Mouse (Mus musculus): ENCODE measurements around the gene Adk.

Adk gene

GRCm38 (mm10) chr14:21348611-21349260, 296.4 kb downstream of the Adk start:
- no peak for DNase-seq (ENCODE audit: low spot score)

DNA sequence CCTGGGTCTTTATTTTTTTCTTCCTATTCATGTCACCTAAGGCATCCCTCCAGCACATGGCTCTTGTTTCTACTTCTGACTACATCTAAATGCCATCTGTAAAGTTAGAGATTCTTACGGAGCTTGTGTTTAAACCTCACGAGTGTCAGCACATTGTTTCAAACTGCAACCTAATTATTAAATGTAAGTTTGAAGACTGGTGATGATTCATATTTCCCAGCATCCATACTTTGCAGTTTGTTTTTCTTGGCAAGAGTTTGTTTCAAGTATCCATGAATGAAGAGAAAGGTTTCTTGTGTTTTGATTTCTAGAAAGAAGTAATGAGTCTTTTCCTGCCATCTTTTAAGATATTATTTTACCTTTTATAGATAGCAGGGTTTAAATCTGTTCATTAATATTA, 299.3 kb downstream of the Adk start:
- no peak for DNase-seq (ENCODE audit: low spot score)

DNA sequence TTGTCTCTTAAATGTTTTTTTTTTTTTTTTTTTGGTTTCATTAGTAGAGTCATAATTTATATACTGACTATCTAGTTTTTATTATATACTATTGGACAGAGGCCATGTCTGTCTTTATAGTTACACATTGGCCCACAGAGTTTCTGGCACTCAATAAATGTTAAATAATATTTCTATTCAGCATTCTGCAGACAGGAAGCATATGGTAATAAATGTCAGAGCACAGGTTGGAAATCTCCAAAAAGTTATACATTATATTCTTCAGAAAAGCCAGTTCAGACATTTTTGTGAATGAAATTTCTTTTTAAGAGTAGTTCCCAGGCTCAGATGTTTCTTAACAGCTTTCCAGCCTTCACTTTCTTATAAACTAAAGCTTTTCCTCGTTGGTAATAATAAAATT, 303.9 kb downstream of the Adk start:
- DNase-seq (ENCODE audit: low spot score): no peak

DNA sequence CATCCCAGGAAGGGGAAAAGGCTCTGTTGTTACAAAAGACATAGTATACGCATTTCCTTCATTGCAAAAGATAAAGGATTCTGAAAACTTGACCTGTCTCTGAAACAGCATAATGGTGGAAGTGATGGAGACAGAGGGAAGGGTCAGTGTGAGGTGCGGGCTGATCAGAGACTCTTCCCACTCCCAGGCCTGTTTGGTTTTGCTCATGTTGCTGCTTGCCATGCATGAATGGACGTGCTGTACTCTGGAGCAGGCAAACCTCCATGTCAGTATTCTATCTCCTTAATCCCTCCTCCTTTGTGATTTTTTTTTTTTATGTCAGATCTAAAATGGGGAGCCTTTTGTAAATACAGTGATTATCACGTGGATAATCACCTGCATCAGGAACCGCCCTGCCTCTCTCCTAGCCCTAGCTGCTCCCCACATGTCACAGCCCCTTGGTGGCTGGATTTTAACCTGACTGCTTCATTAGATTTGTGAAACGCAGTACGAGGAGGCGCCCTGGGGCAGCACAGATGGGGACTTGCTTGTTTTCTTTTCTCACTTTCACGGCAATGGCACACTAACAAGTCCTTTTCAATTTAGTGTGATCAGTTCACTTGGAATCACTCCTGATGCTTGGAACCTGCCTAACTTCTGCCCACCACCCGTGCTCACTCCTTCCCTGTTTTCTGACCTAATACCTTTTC, 307.0 kb downstream of the Adk start:
- peak; percentile 10 for DNase-seq (ENCODE audit: low spot score)

DNA sequence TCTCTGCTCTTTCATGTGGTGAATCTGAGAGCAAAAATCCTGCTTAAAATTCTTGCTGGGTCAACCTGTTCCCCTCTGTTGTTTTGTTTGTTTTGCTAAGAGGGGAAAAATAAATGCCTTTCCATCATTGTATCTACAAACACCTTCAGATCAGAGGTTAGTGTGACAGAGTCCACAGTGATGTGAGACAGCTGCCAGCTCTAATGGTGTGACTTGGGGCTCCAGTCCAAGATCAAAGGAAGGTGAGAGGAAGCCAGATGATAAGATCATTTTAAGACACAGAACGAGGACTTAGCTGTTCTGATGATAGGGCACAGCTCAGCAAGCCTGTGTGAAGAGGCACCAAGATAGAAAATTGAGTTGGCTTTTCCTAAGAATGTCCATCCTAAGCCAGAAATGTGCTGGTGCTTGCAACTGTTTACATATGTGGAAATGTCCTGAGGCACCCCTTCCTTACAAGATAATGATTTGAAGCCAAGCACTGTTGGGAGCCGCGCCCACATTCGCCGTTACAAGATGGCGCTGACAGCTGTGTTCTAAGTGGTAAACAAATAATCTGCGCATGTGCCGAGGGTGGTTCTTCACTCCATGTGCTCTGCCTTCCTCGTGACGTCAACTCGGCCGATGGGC, 307.6 kb downstream of the Adk start:
- DNase-seq (ENCODE audit: low spot score): no peak

- no peak for DNase-seq (ENCODE audit: low spot score)
These were observed 314.7 kb downstream of the Adk start for GRCm38 (mm10) chr14:21367095-21367494.

- no peak for DNase-seq (ENCODE audit: low spot score)
These were observed 316.2 kb downstream of the Adk start for GRCm38 (mm10) chr14:21368622-21369021.

GRCm38 (mm10) chr14:21369127-21369526, 316.8 kb downstream of the Adk start:
- peak; percentile 73 for DNase-seq (ENCODE audit: low spot score)

- DNase-seq (ENCODE audit: low spot score): no peak
These were observed 319.6 kb downstream of the Adk start for GRCm38 (mm10) chr14:21371946-21372345.

DNA sequence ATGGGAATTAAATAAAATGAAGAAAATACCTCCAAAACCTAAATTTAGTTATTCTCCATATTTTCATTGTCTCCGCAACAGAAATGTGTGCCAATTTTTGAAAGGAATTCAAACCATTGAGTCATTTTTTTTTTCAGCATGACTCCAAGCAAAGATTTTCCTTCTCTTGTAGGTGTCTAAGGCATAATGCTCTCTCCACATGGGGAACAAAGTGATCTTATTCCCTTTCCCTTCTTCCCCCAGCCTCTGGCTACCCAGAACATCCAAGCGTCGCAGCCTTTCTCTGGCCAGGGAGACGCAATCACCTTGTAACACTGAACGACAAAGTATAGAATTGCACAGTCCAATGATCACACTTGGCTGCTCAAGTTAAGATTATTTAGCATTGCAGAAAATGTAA, 320.3 kb downstream of the Adk start:
- no peak for DNase-seq (ENCODE audit: low spot score)

GRCm38 (mm10) chr14:21383701-21384428, 331.5 kb downstream of the Adk start:
- no peak for DNase-seq (ENCODE audit: low spot score)

- DNase-seq (ENCODE audit: low spot score): no peak
These were observed 347.1 kb downstream of the Adk start for GRCm38 (mm10) chr14:21399506-21399905.

DNA sequence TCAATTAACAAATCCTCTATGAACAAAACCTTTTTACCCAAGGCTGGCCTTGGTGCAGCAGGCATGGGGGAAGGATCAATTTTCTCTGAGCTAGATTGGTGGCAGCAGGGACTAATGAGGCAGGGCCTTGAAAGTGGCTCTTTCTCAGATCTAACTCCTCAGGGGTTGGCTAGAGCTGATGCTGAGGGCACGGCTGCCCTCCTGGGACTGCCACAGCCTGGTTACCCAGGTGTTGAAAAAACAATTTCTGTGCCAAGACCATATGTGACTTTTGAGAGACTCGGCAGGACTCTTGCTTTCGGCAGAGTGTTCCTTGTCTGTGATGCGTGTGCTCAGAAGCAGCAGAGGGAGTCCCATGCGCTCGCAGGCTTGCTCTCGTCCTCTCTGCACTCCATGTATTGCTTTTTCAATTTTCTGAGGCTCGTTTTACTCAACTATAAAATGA, 349.8 kb downstream of the Adk start:
- DNase-seq (ENCODE audit: low spot score): peak; percentile 34

DNA sequence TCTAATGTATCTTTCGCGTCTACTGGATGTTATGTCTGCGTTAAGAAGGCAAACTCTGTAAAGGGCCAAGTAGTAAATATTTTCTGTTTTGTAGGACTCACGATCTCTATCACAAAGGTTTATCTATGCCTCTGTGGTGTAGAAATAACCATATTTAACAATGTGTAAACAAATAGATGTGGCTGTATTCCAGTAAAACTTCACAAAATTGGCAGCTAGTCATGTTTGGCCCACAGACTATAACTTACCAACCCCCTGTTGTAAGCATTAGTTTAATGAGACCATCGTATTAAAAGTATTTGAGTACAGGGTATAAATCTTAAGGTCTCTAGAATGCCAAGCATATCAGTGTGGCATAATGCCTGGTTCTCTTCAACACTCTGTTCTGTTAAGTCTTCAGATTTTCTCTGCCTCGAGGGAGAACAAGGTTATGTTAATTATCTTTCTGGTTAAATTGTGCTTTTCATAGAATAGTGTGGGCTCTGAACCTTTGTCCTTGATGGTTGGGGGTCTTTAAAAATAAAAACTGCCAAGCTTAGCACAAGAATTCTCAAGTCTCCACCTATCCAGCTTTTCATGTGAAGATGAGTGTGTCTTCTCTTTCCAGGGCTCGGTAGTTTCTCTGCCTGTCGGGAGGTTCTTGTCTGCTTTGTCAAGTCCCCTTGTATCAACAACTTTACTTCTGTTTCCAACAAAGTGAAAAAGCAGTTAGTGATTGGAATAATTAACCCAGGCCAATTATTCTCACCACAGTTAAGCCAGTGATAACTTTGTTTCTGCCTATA, 350.4 kb downstream of the Adk start:
- no peak for DNase-seq (ENCODE audit: low spot score)

- DNase-seq (ENCODE audit: low spot score): no peak
These were observed 354.6 kb downstream of the Adk start for GRCm38 (mm10) chr14:21406946-21407345.

GRCm38 (mm10) chr14:21408846-21409245, 356.5 kb downstream of the Adk start:
- DNase-seq (ENCODE audit: low spot score): peak; percentile 66

DNA sequence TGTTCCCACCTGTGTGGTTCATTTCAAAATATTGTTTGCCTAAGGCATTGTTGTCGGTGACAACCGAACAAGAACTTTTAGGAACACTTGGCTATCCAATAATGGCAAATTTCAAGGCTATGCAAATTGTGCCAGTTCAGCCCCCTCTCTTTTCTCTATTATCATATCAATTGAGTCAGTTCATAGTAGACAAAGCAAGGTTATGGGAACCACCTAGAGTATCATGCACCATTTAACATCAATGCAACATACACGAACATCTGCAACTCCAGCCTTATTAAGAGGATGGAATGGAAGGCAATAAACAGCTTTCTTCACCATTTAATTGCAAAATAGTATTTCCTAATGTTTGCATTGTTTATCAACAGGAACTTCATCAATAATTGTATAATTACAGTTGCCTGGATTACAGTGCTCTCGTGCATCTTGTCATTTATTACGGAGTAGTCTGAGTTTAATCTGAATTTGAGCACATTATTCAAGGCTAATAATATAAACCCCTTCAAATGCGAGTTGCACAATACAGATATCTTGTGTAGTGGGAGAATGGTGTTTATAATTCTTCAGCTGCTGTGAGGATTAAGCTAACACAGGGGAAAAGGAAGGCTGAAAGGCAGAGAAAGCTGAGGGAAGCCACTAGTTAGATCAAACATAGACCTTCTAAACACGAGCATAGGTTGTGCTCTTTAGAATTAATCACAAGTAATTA, 358.5 kb downstream of the Adk start:
- DNase-seq (ENCODE audit: low spot score): no peak

DNA sequence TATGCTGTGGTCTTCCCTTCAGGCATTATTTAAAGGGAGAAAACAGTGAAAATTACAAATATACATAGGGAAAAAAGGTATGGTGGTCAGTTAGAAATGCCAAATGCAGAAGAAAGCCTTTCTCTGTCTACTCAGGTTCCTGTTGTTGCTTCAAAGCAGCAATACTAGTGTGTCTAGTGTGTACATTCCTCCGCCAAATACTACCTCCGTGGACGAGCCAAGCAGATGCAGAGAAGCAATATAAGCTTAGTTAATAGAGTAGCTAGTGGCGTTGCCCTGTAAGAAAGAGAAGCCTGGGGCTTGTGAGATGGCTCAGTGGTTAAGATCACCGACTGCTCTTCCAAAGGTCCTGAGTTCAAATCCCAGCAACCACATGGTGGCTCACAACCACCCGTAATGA, 359.1 kb downstream of the Adk start:
- no peak for DNase-seq (ENCODE audit: low spot score)

GRCm38 (mm10) chr14:21418332-21418731, 366.0 kb downstream of the Adk start:
- DNase-seq (ENCODE audit: low spot score): no peak

GRCm38 (mm10) chr14:21427369-21427768, 375.0 kb downstream of the Adk start:
- no peak for DNase-seq (ENCODE audit: low spot score)

GRCm38 (mm10) chr14:21433415-21433814, 381.0 kb downstream of the Adk start:
- DNase-seq (ENCODE audit: low spot score): no peak

Data from retina, embryonic 14.5 days (tissue).